Comparison of ENCODE assay signal across 8 mouse cellular contexts in the genomic region with DNA sequence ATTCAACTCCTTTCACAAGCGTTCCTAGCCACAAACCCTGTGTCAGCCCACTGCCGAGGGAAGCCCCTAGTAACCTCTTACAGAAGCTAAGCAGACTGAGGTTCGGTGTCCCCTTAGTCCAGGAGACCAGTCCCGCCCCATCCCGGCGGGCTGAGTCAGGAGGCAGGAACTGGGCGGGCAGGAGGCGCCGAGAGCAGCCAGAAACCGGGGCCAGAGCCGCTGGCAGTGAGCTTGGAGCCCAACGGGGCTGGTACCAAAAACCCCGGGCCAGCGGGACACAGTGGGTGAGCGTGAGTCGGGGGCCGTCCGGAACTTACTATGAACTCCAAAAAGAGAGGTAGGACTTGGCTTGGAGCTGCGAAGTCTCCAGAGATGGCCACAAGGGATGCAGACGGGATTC. TPM values are rescaled to one million over a fixed set of nuclear protein-coding genes. Genes with fewer than 3 reads are reported as not detected.
DNase-seq lines count a peak whose midpoint lies in the region; ATAC-seq and TF ChIP-seq lines count a peak whose summit lies in the region.

No protein-coding gene starts in this region.

- H3K27me3 ChIP-seq in heart, embryonic 16.5 days (ENCODE audit: control insufficient read depth, insufficient read depth, low read length) = no peaks in the 10 kb centered on the region

- no peaks in the 10 kb centered on the region; the same call in 1 of the 2 replicates for H3K4me1 ChIP-seq in embryonic fibroblast, embryonic 13.5 days (ENCODE audit: control insufficient read depth, insufficient read depth, low read length)
- peaks cover 26% of the 10 kb centered on the region for H3K4me1 ChIP-seq in heart, embryonic 16.5 days (ENCODE audit: control insufficient read depth, insufficient read depth, low read length)

- peaks cover 27% of the 10 kb centered on the region for H3K36me3 ChIP-seq in heart, embryonic 16.5 days (ENCODE audit: control insufficient read depth, insufficient read depth)

- peak overlapping the region; percentile 17; the same call in 1 of the 2 replicates for H3K27ac ChIP-seq in embryonic fibroblast, embryonic 13.5 days (ENCODE audit: insufficient read depth, low read length)
- H3K27ac ChIP-seq in heart, embryonic 16.5 days (ENCODE audit: low read length) = no peak overlapping the region

- TF ChIP-seq POLR2A in embryonic fibroblast, embryonic 13.5 days (IDR thresholded peaks at IDR 0.05; ENCODE audit: low read depth, low read length) = peak; percentile 32; the same call in 1 of the 2 replicates

- 6% methylated on average over 20 of the region's 20 CpGs for WGBS in heart, embryonic 16.5 days

- peak; percentile 29 for DNase-seq in right cerebral cortex, postnatal 14 days
- no peak for DNase-seq in right cerebral cortex, adult 2 months (ENCODE audit: low spot score in 2 of 2)
- peak; percentile 60 to 78 for DNase-seq in kidney, postnatal 36 days
- DNase-seq in urinary bladder, postnatal 36 days (ENCODE audit: low spot score in 2 of 2) = peak; percentile 56 to 69
- no peak for DNase-seq in spleen, postnatal 36 days (ENCODE audit: low spot score in 2 of 2)

- peak overlapping the region; percentile 44 for H3K4me3 ChIP-seq in embryonic fibroblast, embryonic 13.5 days (ENCODE audit: insufficient read depth, low read length)
- H3K4me3 ChIP-seq in heart, embryonic 16.5 days (ENCODE audit: low read length) = peak overlapping the region; percentile 67

- H3K9ac ChIP-seq in heart, embryonic 16.5 days (ENCODE audit: low read length) = peak overlapping the region; percentile 65

- TF ChIP-seq CTCF in embryonic fibroblast, embryonic 13.5 days (IDR thresholded peaks at IDR 0.05; ENCODE audit: borderline replicate concordance, insufficient read depth, low read length) = no peak

- 0 out of 2 replicates have a peak, but pooled peaks have one; percentile 15 for ATAC-seq in heart, embryonic 16.5 days (replicated peaks; ENCODE audit: extremely low read depth, insufficient read depth, low FRiP score)
- ATAC-seq in megakaryocyte, adult 5-6 weeks (ENCODE audit: poor library complexity, severe bottlenecking) = peak; percentile 12

- H3K9me3 ChIP-seq in heart, embryonic 16.5 days (replicated peaks; ENCODE audit: control insufficient read depth, low read length) = no peaks in the 10 kb centered on the region

- peak overlapping the region; percentile 97 for H3K4me2 ChIP-seq in heart, embryonic 16.5 days (ENCODE audit: low read depth, low read length)

RNA-seq across cellular contexts. Expression of a gene that starts 8.0 kb away (rescaled TPM):
- 31.7 and 40.8 TPM in 2 replicates for polyA plus RNA-seq in embryonic fibroblast, embryonic 13.5 days (2011; ENCODE audit: insufficient read length, low read depth, missing spikeins)
- polyA plus RNA-seq in heart, embryonic 16.5 days (2015; fragmentation: Nextera tagmentation; extraction: Ambion mirVana) = 34.0 and 36.2 TPM in 2 replicates
- 13.5 and 16.9 TPM in 2 replicates for total RNA-seq in megakaryocyte, adult 5-6 weeks (2015)
- 1.6 and 2.6 TPM in 2 replicates for total RNA-seq in megakaryocyte, adult 5-6 weeks (2017)

RNA-seq across cellular contexts. Expression of a gene that starts 23.3 kb away (rescaled TPM):
- 55.2 and 69.7 TPM in 2 replicates for polyA plus RNA-seq in embryonic fibroblast, embryonic 13.5 days (2011; ENCODE audit: insufficient read length, low read depth, missing spikeins)
- polyA plus RNA-seq in heart, embryonic 16.5 days (2015; fragmentation: Nextera tagmentation; extraction: Ambion mirVana) = 72.1 and 80.0 TPM in 2 replicates
- 97.0 and 98.3 TPM in 2 replicates for total RNA-seq in megakaryocyte, adult 5-6 weeks (2015)
- 101 and 124 TPM in 2 replicates for total RNA-seq in megakaryocyte, adult 5-6 weeks (2017)

RNA-seq across cellular contexts. Expression of a gene that starts 24.2 kb away (rescaled TPM):
- polyA plus RNA-seq in embryonic fibroblast, embryonic 13.5 days (2011; ENCODE audit: insufficient read length, low read depth, missing spikeins) = not detected in 2 replicates
- polyA plus RNA-seq in heart, embryonic 16.5 days (2015; fragmentation: Nextera tagmentation; extraction: Ambion mirVana) = 0.71 TPM in 1 of 2 replicates, not detected in the other
- not detected in 2 replicates for total RNA-seq in megakaryocyte, adult 5-6 weeks (2015)
- total RNA-seq in megakaryocyte, adult 5-6 weeks (2017) = not detected in 2 replicates

RNA-seq across cellular contexts. Expression of a gene that starts 47.2 kb away (rescaled TPM):
- 134 and 138 TPM in 2 replicates for polyA plus RNA-seq in embryonic fibroblast, embryonic 13.5 days (2011; ENCODE audit: insufficient read length, low read depth, missing spikeins)
- polyA plus RNA-seq in heart, embryonic 16.5 days (2015; fragmentation: Nextera tagmentation; extraction: Ambion mirVana) = 62.4 and 63.7 TPM in 2 replicates
- 222 and 239 TPM in 2 replicates for total RNA-seq in megakaryocyte, adult 5-6 weeks (2015)
- 86.2 and 101 TPM in 2 replicates for total RNA-seq in megakaryocyte, adult 5-6 weeks (2017)

Comparison
In these comparisons a context has a peak if more than half of its experiments do, and no peak if none do; other contexts are left out.
1. DNase-seq: peak in right cerebral cortex, postnatal 14 days (single experiment), kidney, postnatal 36 days (2 of 2) and urinary bladder, postnatal 36 days (2 of 2); none in right cerebral cortex, adult 2 months (0 of 2) and spleen, postnatal 36 days (0 of 2).